Mouse (Mus musculus) intestine, embryonic 14.5 days (tissue): ENCODE measurements at regions not wholly inside any gene's neighbourhood (a gene's known extent, or its start where the extent isn't known, plus 50 kb on each side); places are given as distances from the start of the nearest gene placed in this dataset.

Experiments
- ATAC-seq: fragments of 200-750 bp; cut with Nextera tagmentation; replicated peaks from 2 replicates; pipeline ENCODE4 v1.8.0; 2017; ENCODE audit warnings: low read depth, moderate number of reproducible peaks, moderate TSS enrichment, moderate library complexity; ENCODE audit not compliant: low FRiP score, low TSS enrichment
- DNase-seq: peaks from one replicate; pipeline ENCODE4 v3.0.0-alpha.2; 2018; ENCODE audit warnings: low spot score
- H3K27ac ChIP-seq: fragments of 300-500 bp; sonication (generic); 2 replicates; pipeline ENCODE4 v1.5.1; 2014; ENCODE audit warnings: low read depth, mild to moderate bottlenecking, control low read depth
- H3K27me3 ChIP-seq: fragments of 300-500 bp; sonication (generic); replicated peaks from 2 replicates; pipeline ENCODE4 v1.6.1; 2014; ENCODE audit warnings: low read length, control low read depth; ENCODE audit not compliant: control insufficient read depth, insufficient read depth
- H3K36me3 ChIP-seq: fragments of 300-500 bp; sonication (generic); 2 replicates; pipeline ENCODE4 v1.6.1; 2014; ENCODE audit warnings: low read length, control low read depth; ENCODE audit not compliant: control insufficient read depth, insufficient read depth
- H3K4me1 ChIP-seq: fragments of 300-500 bp; sonication (generic); replicated peaks from 2 replicates; pipeline ENCODE4 v1.6.1; 2014; ENCODE audit warnings: low read length, control low read depth, mixed read lengths; ENCODE audit not compliant: control insufficient read depth, insufficient read depth
- H3K4me2 ChIP-seq: fragments of 300-500 bp; sonication (generic); 2 replicates; pipeline ENCODE4 v1.6.1; 2014; ENCODE audit warnings: low read length
- H3K4me3 ChIP-seq: fragments of 300-500 bp; sonication (generic); 2 replicates; pipeline ENCODE4 v1.5.1; 2014; ENCODE audit warnings: low read depth, low read length, control low read depth, mixed read lengths
- H3K9ac ChIP-seq: fragments of 300-500 bp; sonication (generic); 2 replicates; pipeline ENCODE4 v1.6.1; 2014; ENCODE audit warnings: mild to moderate bottlenecking, low read length
- H3K9me3 ChIP-seq: fragments of 300-500 bp; sonication (generic); 2 replicates; pipeline ENCODE4 v1.6.1; 2016; ENCODE audit warnings: low read length, control low read depth; ENCODE audit not compliant: control insufficient read depth
- WGBS: fragments of 180-500 bp; shearing (Covaris S2); extraction: QIAGEN DNeasy Blood & Tissue Kit; methylation state at CpG from one replicate; pipeline ENCODE4 v1.1.7; 2014; 5-methylcytosine and 5-hydroxymethylcytosine counted together

DNA sequence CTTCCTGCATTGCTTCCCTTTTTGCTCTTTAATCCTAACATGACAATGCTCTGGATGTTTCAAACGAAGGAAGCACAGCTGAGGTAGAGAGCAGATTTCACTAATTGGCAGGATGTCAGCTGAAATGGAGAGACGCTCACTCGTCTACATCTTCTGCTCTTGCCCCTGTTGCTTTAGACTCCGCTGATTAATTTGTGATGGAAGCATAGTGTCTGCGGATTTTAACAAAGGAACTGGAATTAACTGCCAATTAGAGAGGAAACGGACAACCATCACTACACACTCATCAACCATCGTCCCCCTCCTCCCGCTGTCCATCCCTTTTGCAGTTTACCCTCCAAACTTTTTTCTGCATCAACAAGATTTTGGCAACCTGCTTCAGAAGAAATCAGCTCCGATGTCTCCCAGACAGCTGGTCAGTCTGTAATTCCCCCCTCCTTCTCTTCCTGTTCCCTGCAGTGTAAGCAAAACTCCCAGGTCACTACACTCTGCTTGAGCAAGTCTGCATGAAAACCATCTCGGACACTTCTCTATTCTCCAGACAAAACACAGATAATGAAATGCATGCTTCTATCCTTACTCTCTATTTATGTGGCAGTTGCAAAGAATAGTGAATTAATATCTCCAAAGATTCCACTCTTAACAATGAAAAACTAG lies 2905.6 kb upstream of the 5930422O12Rik start:
- Histone ChIP-seq H3K9me3 (no peaks in the 10 kb centered on the region), H3K27ac (no peak overlapping the region), H3K4me3 (no peak overlapping the region), H3K4me1 (no peaks in the 10 kb centered on the region), H3K36me3 (no peaks in the 10 kb centered on the region), H3K4me2 (no peak overlapping the region), H3K27me3 (no peaks in the 10 kb centered on the region), H3K9ac (no peak overlapping the region)
- DNase-seq = no peak
- WGBS = 50% methylated on average over 10 of the region's 10 CpGs
- ATAC-seq = no peak

DNA sequence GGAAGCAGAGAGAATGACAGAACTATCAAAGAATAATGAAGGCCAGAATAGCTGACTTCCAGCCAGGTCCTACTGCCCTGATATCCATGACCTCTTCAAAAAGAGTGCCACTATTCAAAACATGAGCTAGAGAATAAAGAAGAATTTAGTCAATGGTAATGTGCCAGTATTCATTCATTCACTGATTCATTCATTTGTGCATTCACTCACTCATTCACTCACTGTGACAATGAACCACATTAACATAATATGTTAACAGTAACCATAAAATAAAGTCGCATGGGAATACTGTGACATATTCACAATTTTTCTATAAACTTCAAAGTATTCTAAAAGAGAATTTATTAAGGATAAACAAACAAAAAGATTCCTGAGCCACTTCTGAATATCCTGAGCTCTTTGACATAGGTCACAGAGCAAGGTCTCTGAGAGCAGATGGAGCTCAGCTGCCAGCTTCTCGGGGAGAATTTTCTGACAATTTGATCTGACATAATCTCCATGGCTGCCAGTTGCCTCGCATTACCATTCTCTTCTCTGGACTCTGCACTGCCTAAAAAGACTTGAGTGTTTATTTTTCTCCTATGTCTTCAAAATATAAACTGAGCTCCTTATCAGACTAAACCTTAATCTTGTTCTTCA lies 2895.5 kb upstream of the 5930422O12Rik start:
- no peaks in the 10 kb centered on the region for H3K9me3 ChIP-seq
- no peak overlapping the region for H3K27ac ChIP-seq
- no peak overlapping the region for H3K4me3 ChIP-seq
- no peaks in the 10 kb centered on the region for H3K4me1 ChIP-seq
- WGBS = 56% methylated on average over 3 of the region's 3 CpGs
- no peak overlapping the region for H3K9ac ChIP-seq
- no peak for DNase-seq
- ATAC-seq = no peak
- no peaks in the 10 kb centered on the region for H3K36me3 ChIP-seq
- no peaks in the 10 kb centered on the region for H3K27me3 ChIP-seq
- no peak overlapping the region for H3K4me2 ChIP-seq

DNA sequence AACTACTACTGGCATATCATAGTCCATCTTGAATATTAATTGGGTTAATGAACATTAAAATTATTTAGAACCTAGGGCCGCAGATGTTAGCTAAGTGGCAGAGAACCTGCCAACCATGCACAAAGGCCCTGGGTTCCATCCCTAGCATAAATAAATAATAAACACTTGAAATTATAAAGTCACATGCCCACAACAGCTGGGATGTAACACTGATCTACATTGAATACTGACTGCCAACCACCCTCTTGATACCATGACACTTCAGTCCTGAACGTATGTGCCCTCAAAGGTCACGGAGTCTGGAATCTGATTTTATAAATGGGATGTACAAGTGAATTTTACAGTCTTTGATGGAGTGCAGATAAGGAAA lies 2895.0 kb upstream of the 5930422O12Rik start:
- Histone ChIP-seq H3K36me3 (no peaks in the 10 kb centered on the region), H3K9ac (no peak overlapping the region), H3K27me3 (no peaks in the 10 kb centered on the region), H3K9me3 (no peaks in the 10 kb centered on the region), H3K4me2 (no peak overlapping the region), H3K27ac (no peak overlapping the region), H3K4me3 (no peak overlapping the region), H3K4me1 (no peaks in the 10 kb centered on the region)
- WGBS = 77% methylated on average over 3 of the region's 3 CpGs
- ATAC-seq (no peak), DNase-seq (no peak)

DNA sequence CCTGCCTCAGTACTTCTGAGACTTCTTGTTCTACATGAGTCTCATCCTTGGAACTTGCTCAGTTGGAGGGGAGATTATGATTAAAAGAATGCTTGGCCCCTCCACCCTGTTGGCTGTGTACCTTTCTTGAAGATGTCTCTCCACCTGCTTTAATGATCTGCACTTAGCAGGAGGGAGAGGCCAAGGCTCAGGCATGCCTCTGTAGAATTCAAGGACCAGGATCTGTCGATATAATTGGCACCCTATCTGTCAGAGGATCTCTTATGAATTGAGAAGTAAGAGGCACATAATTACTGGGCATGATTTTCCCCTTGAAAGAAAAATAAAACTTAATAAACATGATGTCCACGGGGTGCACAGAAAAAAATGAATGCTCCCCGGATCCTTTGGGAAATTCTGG lies 2893.1 kb upstream of the 5930422O12Rik start:
- no peak overlapping the region for H3K27ac ChIP-seq
- H3K36me3 ChIP-seq = no peaks in the 10 kb centered on the region
- DNase-seq (no peak), ATAC-seq (no peak)
- no peaks in the 10 kb centered on the region for H3K4me1 ChIP-seq
- H3K4me2 ChIP-seq = no peak overlapping the region
- H3K27me3 ChIP-seq = no peaks in the 10 kb centered on the region
- WGBS = 84% methylated on average over 3 of the region's 3 CpGs
- no peak overlapping the region for H3K9ac ChIP-seq
- no peak overlapping the region for H3K4me3 ChIP-seq
- H3K9me3 ChIP-seq = no peaks in the 10 kb centered on the region

DNA sequence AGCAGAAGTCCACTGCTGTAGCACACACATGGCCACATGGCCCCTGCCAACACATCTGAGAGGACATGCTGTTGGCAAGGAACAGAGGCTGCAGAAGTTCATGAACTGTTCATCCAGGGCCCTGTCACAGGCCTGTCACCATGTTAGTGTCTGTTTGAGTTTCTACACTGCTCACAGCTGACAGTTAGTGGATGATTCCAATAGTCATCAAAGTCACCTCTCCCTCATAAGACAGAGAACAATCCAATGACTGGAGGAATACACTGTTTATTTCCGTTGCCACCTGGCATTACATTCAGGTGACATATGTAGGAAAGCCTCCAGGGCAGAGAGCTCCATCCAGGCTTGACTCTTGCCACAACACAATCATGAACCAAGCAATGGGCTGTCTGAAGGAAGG lies 2886.3 kb upstream of the 5930422O12Rik start:
- Histone ChIP-seq H3K4me1 (no peaks in the 10 kb centered on the region), H3K9ac (no peak overlapping the region), H3K27ac (no peak overlapping the region), H3K27me3 (no peaks in the 10 kb centered on the region), H3K4me2 (no peak overlapping the region), H3K9me3 (no peaks in the 10 kb centered on the region), H3K4me3 (no peak overlapping the region), H3K36me3 (no peaks in the 10 kb centered on the region)
- WGBS = 97% methylated on average over 1 of the region's 1 CpGs
- no peak for ATAC-seq
- no peak for DNase-seq

DNA sequence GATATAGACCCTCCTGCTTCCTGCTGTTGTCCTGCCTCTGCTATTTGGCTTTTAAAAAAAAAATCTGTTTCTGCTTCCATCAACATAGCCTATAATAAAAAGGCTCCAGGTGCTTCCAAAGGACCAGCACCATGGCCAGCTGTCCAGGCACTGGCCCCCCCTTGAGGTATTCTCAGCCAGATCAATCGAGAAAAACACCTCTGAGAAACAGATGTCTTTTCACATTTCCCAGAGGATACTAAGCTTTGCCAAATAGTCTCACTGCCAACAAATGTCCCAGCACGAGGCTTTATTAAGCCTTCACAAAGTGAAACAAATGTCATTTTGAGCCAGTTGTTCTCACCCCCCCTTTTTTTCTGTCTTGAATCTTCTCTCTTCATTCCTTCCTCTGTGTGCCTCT lies 2880.7 kb upstream of the 5930422O12Rik start:
- ATAC-seq = no peak
- Histone ChIP-seq H3K9me3 (no peaks in the 10 kb centered on the region), H3K4me3 (no peak overlapping the region), H3K4me1 (no peaks in the 10 kb centered on the region), H3K36me3 (no peaks in the 10 kb centered on the region), H3K9ac (no peak overlapping the region), H3K4me2 (no peak overlapping the region), H3K27me3 (no peaks in the 10 kb centered on the region), H3K27ac (no peak overlapping the region)
- 22% methylated on average over 2 of the region's 2 CpGs for WGBS
- no peak for DNase-seq

DNA sequence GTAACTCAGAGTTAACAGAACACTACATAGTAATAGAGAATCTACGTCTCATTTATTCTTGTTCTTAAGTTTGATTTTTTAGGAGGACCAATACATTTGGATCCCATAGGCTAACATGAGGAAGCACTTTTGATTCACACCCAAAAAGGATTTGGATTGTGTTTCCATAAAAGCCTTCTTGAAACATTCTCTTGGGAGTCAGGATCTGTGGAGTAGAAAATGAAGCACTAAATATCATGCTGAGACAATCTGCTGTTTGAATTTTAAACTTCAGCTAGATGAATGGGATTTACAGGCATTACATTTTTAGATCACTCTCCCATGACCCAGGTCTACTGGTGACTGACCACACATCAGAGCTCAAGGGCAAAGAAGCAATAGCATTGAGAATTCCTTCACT lies 2877.5 kb upstream of the 5930422O12Rik start:
- no peaks in the 10 kb centered on the region for H3K9me3 ChIP-seq
- DNase-seq (no peak), ATAC-seq (no peak)
- H3K9ac ChIP-seq = no peak overlapping the region
- H3K4me3 ChIP-seq = no peak overlapping the region
- H3K4me2 ChIP-seq = no peak overlapping the region
- no peaks in the 10 kb centered on the region for H3K36me3 ChIP-seq
- no peaks in the 10 kb centered on the region for H3K4me1 ChIP-seq
- H3K27me3 ChIP-seq = no peaks in the 10 kb centered on the region
- H3K27ac ChIP-seq = no peak overlapping the region
- 83% methylated on average over 1 of the region's 1 CpGs for WGBS

DNA sequence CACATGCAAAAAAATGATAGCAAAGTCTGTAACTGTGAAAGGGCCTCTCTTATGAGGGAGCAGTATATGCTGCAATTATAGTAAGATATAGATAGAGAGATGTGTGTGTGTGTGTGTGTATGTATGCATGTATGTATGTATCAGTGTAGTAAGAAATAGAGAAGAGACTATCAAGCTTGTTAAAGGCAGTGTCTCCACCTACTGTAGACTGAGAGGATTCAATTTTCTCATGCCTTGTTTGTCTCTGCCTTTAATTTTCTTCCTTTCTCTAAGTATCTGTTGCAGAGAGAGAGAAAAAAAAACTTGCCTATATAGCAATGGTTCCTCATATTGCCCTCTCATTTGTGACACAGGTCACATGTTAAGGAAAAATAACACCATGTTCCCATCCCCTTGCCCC lies 2871.1 kb upstream of the 5930422O12Rik start:
- Histone ChIP-seq H3K4me2 (no peak overlapping the region), H3K9me3 (no peaks in the 10 kb centered on the region), H3K36me3 (no peaks in the 10 kb centered on the region), H3K9ac (no peak overlapping the region), H3K4me3 (no peak overlapping the region), H3K27ac (no peak overlapping the region), H3K4me1 (no peaks in the 10 kb centered on the region), H3K27me3 (no peaks in the 10 kb centered on the region)
- no peak for ATAC-seq
- no peak for DNase-seq
